Mouse (Mus musculus): Measurements from ENCODE around the gene Rpl19.

Gene Rpl19

DNA sequence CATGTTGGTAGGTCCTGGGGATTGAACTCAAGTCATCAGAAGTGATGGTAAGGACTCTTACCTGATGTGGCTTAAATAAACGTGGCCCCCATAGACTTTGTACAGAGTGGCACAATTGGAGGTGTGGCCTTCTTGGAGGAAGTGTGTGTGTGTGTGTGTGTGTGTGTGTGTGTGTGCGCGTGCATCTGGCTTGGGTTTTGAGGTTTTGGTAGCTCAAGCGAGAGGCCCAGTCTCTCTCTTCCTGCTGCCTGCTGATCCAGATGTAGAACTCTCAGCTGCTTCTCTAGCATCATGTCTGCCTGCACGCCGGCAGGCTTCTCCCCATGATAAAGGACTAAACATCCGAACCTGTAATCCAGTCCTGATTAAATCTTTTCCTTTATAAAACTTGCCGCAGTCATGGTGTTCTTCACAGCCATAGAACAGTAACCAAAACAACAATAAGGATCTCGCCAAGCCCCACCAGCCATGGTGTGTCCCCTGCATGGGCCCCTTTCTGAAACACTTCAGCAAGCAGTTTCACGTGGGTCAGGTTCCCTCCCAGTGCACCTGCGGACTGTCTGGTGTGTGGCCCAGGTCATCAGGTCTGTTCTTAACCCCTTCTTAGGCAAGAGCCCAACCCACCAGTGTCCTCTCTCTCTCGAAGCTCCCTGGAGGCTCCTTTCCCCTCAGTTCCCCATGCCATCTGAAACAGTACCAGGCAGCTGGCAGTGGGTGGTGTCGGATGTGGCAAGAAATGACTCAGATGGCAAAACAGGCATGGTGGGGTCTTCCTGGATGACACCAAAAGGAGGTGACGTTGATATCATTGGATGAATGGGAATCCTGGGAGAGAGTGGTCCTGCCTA, 23.4 kb downstream of the Rpl19 start:
- DNase-seq (ENCODE audit: low read depth, low spot score): peak; percentile 70
- Histone ChIP-seq H3K27me3 (ENCODE audit: control insufficient read depth, insufficient read depth, low read length, poor library complexity, severe bottlenecking) (no peaks in the 10 kb centered on the region), H3K36me3 (ENCODE audit: control insufficient read depth, insufficient read depth, low read length, poor library complexity, severe bottlenecking) (no peaks in the 10 kb centered on the region)

DNA sequence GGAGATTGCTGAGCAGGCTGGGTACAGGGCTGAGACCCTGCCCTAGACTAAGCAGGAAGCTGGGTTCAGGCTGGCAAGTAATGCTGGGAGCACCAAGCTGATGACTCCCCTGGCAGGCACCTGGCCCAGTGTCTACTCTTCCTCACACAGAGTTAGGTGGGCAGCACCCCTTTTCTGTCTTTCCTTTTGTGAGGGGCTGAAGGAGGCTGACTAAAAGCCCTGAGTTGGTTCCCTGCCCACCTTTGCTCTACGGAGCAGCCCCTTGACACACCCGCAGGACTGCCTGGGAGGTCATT, 24.0 kb downstream of the Rpl19 start:
- Histone ChIP-seq H3K27me3 (ENCODE audit: control insufficient read depth, insufficient read depth, low read length, poor library complexity, severe bottlenecking) (no peaks in the 10 kb centered on the region), H3K36me3 (ENCODE audit: control insufficient read depth, insufficient read depth, low read length, poor library complexity, severe bottlenecking) (no peaks in the 10 kb centered on the region)
- DNase-seq (ENCODE audit: low read depth, low spot score): no peak

DNA sequence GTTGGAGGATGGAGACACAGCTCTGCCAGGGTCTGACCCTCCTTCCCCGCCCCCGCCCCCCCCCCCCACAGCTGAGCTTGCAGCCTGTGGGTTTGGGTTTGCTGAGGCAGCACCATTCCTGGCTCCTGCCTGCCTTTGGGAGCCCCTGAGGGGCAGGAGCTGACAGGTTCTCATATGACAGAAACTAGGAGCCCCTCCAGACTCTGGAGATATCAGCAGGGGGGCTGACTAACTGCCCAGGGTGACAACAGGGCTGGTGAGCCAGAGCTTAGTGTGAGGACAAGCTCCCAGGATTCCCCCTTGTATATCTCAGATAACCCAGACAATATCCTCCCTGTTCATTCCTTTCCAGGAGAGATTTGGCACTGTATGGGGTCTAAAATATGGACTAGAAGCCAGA, 24.4 kb downstream of the Rpl19 start:
- no peak for DNase-seq (ENCODE audit: low read depth, low spot score)
- no peaks in the 10 kb centered on the region for H3K36me3 ChIP-seq (ENCODE audit: control insufficient read depth, insufficient read depth, low read length, poor library complexity, severe bottlenecking)
- no peaks in the 10 kb centered on the region for H3K27me3 ChIP-seq (ENCODE audit: control insufficient read depth, insufficient read depth, low read length, poor library complexity, severe bottlenecking)

DNA sequence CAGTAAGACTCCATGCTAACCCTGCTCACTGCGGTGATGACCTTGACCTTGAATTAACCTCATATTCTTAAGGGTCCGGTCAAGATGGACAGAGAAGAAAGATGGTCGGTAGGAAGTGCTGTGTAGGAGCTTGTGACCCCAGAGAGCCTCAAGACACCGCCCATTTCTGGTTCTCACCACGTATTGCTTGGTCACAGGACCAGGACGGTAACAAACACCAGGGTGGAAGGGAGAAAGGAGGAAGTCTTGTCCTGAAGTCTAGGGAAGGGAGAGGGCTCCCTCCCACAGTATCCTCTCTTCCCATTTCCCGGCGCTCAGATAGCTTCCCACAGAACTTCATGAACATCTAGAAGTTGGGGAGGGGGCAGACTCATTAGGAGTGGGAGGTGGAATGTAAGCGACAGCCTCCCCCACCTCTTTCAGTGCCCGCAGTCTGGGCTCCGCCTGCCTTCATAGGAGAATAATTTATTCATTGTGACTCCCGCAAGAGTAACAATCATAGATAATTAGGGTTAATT, 25.2 kb downstream of the Rpl19 start:
- peak; percentile 50 for DNase-seq (ENCODE audit: low read depth, low spot score)
- H3K36me3 ChIP-seq (ENCODE audit: control insufficient read depth, insufficient read depth, low read length, poor library complexity, severe bottlenecking): no peaks in the 10 kb centered on the region

DNA sequence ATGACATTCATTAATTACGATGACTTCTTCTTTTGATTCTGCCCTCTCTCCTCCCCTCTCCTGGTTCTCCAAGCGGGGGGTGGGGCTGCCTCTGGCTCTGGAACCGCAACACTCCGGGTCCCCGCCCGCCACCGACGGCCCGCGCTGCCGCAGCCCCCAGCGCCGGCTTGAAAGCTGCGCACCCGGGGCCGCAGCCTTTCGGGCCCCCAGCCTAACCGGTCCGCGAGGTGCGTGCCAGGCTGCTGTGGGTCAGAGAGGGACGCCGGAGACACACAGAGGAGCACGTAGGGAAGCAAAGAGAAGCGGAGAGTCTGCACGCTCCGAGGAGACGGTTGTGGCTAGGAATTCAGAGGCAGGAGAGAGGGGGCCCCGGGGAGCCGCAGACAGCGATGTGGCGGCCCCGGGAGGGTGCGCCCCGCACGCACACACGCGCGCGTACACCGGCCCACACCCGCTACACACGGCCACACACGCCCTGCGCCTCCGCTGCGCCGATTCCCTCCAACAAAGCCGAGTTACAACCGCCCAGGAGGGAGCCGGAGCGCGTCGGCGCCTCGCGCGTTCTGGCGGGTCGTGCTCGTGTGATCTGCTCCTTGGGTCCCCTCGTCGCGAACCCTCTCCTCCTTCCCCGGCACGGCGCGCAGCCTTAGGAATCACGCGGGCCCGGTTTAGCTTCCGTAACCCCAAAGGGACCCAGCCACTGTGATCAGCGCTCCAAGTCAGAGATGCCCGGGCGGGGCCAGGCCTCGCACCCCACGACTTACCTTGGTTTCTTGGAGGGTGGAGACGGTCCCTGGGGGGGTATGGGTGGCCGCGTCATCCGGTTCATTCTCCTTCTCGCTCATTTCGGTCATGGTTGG, 25.8 kb downstream of the Rpl19 start:
- Histone ChIP-seq H3K36me3 (ENCODE audit: control insufficient read depth, insufficient read depth, low read length, poor library complexity, severe bottlenecking) (no peaks in the 10 kb centered on the region), H3K27me3 (ENCODE audit: control insufficient read depth, insufficient read depth, low read length, poor library complexity, severe bottlenecking) (no peaks in the 10 kb centered on the region)
- peak; percentile 85 for DNase-seq (ENCODE audit: low read depth, low spot score)

More for the DNA sequence above, 25.2 kb downstream of the Rpl19 start:
- H3K27me3 ChIP-seq (ENCODE audit: control insufficient read depth, insufficient read depth, low read length, poor library complexity, severe bottlenecking): no peaks in the 10 kb centered on the region

DNA sequence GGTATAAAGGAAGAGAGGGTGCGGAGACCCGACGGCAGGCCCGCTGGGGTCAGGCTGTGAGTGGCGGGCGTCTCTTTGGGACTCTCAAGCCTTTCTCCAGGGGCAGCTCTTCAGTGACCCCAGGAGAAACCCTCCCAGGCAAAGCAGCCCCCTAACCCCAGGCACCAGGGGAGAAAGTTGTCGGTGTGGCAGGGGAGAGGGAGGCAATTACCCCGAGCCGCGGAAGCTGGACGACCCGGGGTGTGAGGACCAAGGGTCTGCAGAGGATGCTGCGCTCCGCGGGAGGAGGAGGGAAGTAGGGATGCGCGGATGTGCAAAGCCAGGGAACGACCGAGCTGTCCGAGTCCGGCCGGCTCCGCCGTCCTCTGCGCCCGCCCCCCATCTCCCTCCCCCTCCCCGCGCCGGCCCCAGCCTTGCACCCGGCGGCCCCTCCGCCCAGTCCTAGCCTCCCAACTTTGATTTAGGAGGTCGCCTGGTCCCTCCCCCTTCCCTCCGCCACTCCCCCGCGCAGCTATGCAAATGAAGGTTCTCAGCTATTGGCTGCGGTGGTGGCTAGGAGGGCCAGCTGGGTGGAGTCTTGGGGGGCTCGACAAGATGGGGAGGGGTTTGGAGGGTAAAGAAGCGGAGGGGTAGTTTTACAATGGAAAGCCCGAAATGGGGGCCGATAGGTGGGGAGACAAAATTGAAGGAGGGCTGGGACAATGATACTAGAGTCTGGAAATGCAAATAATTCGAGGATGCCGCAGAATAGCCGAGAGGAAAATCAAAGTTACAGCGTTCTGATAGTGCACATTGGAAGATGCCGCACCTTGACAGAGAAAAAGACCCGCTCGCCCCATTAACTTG, 26.7 kb downstream of the Rpl19 start, which contains the start of gene Stac2:
Gene Stac2, minus strand, starts transcription at position 474 of the 846 bp plus-strand sequence.
- H3K36me3 ChIP-seq (ENCODE audit: control insufficient read depth, insufficient read depth, low read length, poor library complexity, severe bottlenecking): no peaks in the 10 kb centered on the region
- no peaks in the 10 kb centered on the region for H3K27me3 ChIP-seq (ENCODE audit: control insufficient read depth, insufficient read depth, low read length, poor library complexity, severe bottlenecking)
- DNase-seq (ENCODE audit: low read depth, low spot score): peak; percentile 74

DNA sequence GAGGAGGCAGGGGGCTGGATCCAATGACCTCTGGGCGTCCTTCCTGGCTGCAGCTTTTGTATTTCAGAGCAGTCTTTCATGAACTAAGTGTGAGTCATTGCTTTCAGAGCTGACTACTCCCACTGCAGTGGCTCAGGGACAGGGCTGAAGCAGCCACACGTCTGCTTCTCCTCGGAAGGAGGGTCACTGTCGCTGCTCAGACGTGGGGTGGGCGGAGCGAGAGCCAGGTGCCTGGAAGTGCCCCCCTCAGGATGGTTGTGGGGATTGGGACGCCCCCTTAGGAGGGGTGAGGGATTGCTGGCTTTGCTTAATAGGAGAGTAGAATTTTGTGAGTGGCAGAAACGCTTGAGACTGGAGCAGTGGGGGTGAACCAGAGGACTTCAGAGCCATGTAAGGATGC, 31.0 kb downstream of the Rpl19 start:
- no peak for DNase-seq (ENCODE audit: low read depth, low spot score)

DNA sequence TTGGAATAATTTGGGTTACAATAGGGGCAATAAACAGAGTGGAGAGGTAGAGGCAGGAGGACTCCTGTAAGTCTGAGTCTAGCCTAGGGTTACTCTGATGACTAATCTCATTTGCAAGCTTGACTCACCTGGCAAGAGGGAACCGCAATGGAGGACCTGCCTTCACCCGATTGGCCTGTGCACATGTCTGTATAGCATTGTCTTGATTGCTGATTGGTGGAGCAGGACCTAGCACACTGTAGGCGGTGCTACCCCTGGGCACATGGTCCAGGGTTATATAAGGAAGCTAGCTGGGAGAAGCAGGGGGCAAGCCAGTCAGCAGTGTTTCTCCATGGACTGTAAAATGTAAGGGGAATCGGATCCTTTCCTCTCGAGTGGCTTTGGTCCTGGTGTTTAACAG, 31.5 kb downstream of the Rpl19 start:
- DNase-seq (ENCODE audit: low read depth, low spot score): peak; percentile 61
- H3K27me3 ChIP-seq (ENCODE audit: control insufficient read depth, insufficient read depth, low read length, poor library complexity, severe bottlenecking): no peaks in the 10 kb centered on the region
- H3K36me3 ChIP-seq (ENCODE audit: control insufficient read depth, insufficient read depth, low read length, poor library complexity, severe bottlenecking): no peaks in the 10 kb centered on the region

More for the DNA sequence above, 31.0 kb downstream of the Rpl19 start:
- Histone ChIP-seq H3K36me3 (ENCODE audit: control insufficient read depth, insufficient read depth, low read length, poor library complexity, severe bottlenecking) (no peaks in the 10 kb centered on the region), H3K27me3 (ENCODE audit: control insufficient read depth, insufficient read depth, low read length, poor library complexity, severe bottlenecking) (no peaks in the 10 kb centered on the region)

DNA sequence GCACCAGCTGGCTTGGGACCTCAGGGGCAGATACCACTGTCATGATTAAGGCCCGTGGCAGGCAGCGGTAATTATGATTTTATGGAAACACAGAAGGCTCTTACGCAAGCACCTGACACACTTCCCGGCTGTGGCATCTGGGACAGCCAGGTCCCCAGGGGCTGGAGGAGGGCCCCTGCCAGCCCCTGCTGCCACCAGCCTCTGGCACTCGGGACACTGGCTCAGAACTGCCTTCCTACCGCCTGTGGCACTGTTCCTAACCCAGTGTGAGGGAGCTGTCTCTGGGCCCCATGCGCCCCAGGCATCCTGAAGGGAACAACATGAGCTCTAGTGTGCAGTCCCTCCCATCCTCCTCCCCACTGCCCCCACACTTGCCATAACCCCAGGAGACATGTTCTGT, 33.2 kb downstream of the Rpl19 start:
- H3K36me3 ChIP-seq (ENCODE audit: control insufficient read depth, insufficient read depth, low read length, poor library complexity, severe bottlenecking): no peaks in the 10 kb centered on the region
- no peaks in the 10 kb centered on the region for H3K27me3 ChIP-seq (ENCODE audit: control insufficient read depth, insufficient read depth, low read length, poor library complexity, severe bottlenecking)
- no peak for DNase-seq (ENCODE audit: low read depth, low spot score)

DNA sequence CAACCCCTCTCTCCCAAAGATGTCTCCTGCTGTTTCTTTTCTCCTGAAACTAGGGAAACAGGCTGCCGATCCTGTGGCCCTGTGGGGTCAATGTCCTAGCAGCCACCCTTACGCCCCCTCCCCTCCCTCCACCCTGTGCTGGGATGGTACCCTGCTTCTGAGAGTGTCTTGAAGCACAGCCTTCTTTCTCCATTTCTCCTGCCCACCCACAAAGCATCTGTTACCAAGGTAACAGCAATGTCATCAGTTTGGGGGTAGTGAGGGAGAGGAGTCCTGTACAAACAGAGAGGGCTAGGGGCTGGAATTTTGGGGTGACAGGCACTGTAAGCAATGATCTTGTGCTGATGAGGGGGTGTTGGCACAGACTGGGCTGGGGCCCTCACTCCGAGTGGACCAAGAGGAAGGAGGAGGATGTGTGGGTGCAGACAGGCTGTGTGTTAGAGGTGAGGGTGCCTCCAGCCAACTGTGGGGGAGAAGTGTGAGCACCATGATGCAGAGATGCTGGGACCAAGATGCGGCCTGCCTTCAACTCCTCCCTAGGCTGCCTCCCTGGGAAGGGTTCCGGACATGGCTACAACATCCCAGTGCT, 33.7 kb downstream of the Rpl19 start:
- H3K27me3 ChIP-seq (ENCODE audit: control insufficient read depth, insufficient read depth, low read length, poor library complexity, severe bottlenecking): no peaks in the 10 kb centered on the region
- no peaks in the 10 kb centered on the region for H3K36me3 ChIP-seq (ENCODE audit: control insufficient read depth, insufficient read depth, low read length, poor library complexity, severe bottlenecking)
- DNase-seq (ENCODE audit: low read depth, low spot score): no peak

DNA sequence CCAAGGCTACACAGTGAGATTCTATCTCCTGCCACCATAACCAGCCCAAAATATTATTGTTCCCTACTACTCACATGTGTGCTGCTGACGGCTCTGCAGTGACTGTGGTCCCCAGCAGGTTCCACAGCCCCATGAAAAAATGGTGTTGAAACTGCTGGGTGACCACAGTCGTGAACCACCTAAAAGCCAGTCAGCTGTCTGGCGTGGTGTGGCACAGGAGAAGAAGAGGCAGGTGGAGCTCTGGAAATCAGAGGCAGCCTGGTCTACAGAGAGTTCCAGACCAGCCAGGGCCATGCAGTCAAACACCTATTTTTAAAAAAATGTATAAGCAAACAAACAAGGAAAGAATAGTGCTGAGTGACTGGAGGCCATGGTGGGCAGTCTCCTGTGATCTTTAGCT, 34.9 kb downstream of the Rpl19 start:
- H3K27me3 ChIP-seq (ENCODE audit: control insufficient read depth, insufficient read depth, low read length, poor library complexity, severe bottlenecking): no peaks in the 10 kb centered on the region
- no peaks in the 10 kb centered on the region for H3K36me3 ChIP-seq (ENCODE audit: control insufficient read depth, insufficient read depth, low read length, poor library complexity, severe bottlenecking)
- no peak for DNase-seq (ENCODE audit: low read depth, low spot score)

DNA sequence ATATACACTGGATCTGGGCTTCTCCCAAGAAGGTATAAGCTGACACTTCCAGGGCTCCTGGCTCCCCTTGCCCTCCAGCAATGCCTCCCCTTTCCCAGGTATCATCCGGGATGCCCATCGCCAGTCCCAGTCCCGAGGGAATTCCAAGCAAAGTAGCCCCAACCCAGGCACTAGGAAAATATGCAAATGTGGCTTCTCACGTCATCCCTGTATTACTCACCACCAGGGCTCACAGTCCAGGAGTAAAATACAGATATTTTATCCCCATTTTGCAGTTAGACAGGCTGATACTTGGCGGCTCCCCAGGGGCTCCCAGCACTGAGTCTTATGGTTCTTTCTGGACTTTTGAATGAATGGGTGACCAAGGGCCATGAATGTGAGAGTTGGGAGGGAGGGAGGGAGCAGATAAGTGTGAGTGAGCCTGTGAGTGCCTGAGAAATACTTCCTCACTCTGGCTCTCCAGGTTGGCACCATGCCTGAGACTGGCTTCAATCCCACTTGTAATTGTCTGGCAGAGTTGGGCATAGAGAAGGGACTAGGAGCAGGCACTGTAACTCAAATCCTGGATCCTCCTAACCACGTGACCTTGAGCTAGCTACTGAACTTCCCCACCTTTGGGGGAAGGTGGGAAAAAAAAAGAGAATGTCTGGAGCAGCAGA, 35.5 kb downstream of the Rpl19 start:
- H3K36me3 ChIP-seq (ENCODE audit: control insufficient read depth, insufficient read depth, low read length, poor library complexity, severe bottlenecking): no peaks in the 10 kb centered on the region
- no peak for DNase-seq (ENCODE audit: low read depth, low spot score)

DNA sequence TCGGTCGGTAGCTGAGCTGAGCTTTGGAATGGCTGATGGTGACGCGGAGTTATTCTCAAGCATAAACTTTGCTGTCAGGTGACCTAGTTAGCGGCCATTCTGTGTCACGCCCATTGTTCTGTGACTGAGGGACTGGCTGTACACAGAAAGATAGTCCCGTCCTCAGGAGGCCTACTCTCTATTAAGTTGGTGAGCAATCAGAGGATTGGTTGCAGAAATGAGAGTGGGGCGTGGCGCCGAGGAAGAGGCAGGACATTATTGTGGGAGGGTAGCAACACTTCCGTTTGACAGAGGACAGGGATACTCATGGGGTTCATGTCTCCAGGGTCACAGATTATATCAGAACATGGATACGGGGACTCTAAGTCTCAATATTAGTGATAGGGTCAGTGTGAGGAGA, 39.7 kb downstream of the Rpl19 start:
- Histone ChIP-seq H3K36me3 (ENCODE audit: control insufficient read depth, insufficient read depth, low read length, poor library complexity, severe bottlenecking) (no peaks in the 10 kb centered on the region), H3K27me3 (ENCODE audit: control insufficient read depth, insufficient read depth, low read length, poor library complexity, severe bottlenecking) (no peaks in the 10 kb centered on the region)
- DNase-seq (ENCODE audit: low read depth, low spot score): no peak

More for the DNA sequence above, 35.5 kb downstream of the Rpl19 start:
- no peaks in the 10 kb centered on the region for H3K27me3 ChIP-seq (ENCODE audit: control insufficient read depth, insufficient read depth, low read length, poor library complexity, severe bottlenecking)

DNA sequence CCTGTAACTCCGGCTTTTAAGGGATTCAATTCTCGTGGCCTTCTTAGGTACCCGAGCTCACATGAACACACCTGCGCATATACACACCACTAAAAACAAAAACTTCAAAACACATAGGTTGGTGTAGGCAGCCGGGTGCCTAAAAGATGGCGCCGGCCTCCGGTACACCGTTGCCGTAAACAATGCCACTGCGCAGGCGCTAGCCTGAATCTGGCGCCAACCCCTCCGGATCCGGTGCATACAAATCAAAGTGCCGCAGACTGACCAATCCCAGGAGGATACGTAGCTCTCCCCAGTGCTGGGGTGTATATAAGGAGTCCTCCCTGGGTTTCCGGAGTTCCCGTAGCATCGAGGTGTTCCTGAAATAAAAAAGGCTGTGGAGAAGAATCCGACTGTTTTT, 40.7 kb downstream of the Rpl19 start:
- H3K36me3 ChIP-seq (ENCODE audit: control insufficient read depth, insufficient read depth, low read length, poor library complexity, severe bottlenecking): no peaks in the 10 kb centered on the region
- no peaks in the 10 kb centered on the region for H3K27me3 ChIP-seq (ENCODE audit: control insufficient read depth, insufficient read depth, low read length, poor library complexity, severe bottlenecking)
- no peak for DNase-seq (ENCODE audit: low read depth, low spot score)

Measured in splenic B cell, adult 2 months (primary cell).